Mouse (Mus musculus) stomach, postnatal 0 days (tissue): ENCODE results near the gene Cpa4.

ENCODE experiments used
- CTCF ChIP-seq: IDR thresholded peaks from 2 replicates; pipeline ENCODE4 v1.5.1; 2016; ENCODE audit warnings: antibody characterized with exemption, low read depth, mild to moderate bottlenecking, moderate library complexity
- EP300 ChIP-seq: optimal IDR thresholded peaks from 2 replicates; pipeline ENCODE3; 2016; ENCODE audit warnings: antibody characterized with exemption

DNA sequence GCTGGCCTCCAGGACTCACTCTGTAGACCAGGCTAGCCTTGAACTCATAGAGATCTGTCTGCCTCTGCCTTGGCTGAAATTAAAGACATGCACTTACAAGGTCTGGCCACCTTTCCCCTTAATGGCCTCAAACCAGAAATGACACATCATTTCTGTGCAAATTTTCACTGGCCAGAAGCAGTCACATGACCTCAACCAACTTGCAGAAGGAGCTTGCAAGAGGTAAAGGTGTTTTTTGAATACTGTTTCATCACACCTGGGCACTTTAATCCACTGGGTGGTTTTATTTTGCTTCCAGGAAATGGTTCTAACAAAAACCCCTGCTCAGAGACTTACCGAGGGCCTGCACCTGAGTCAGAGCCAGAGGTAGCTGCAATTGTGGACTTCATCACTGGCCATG is 61.8 kb downstream of the Cpa4 start:
- TF ChIP-seq CTCF (no peak), EP300 (no peak)
